ENCODE assay signal across 8 mouse cellular contexts in genomic region chr2:127182598-127183381, GRCm38 (mm10). TPM values are rescaled to one million over a fixed set of nuclear protein-coding genes. Genes with fewer than 3 reads are reported as not detected.
DNase-seq lines count a peak whose midpoint lies in the region; TF ChIP-seq lines count a peak whose summit lies in the region.

No protein-coding gene starts in this region.

- peak overlapping the region; percentile 78 for H3K27ac ChIP-seq in left cerebral cortex, adult 2 months
- peak overlapping the region; percentile 89 for H3K27ac ChIP-seq in macrophage

- intact Hi-C loops in left cerebral cortex, adult 2 months (cut with DNase I): loop anchor here (2.0 kb wide), 1 partner anchor 26 kb away; the partner anchor contains the start of genes 1810024B03Rik and Snrnp200

- peak overlapping the region; percentile 70 for H3K4me3 ChIP-seq in left cerebral cortex, adult 2 months
- H3K4me3 ChIP-seq in macrophage (ENCODE audit: inconsistent target): peak overlapping the region; percentile 50

- no peaks in the 10 kb centered on the region for H3K79me2 ChIP-seq in macrophage (ENCODE audit: inconsistent target)

- WGBS in macrophage (ENCODE audit: missing documents): 4% methylated on average over 17 of the region's 17 CpGs

- DNase-seq in adrenal gland, adult 18-20 months (ENCODE audit: low spot score in 2 of 2): peak; percentile 57
- DNase-seq in embryo, embryonic 10.5 days (ENCODE audit: low spot score): peak; percentile 93
- DNase-seq in gastrocnemius, postnatal 10 days: peak; percentile 54
- peak; percentile 44 for DNase-seq in hindlimb bud, embryonic 11.5 days (ENCODE audit: extremely low spot score, low read depth, low spot score)
- DNase-seq in left cerebral cortex, adult 2 months (ENCODE audit: extremely low spot score in 1 of 2, low spot score in 2 of 2): peak; percentile 65 to 82
- peak; percentile 91 for DNase-seq in right cerebral cortex, adult 18-20 months
- peak; percentile 47 for DNase-seq in urinary bladder, adult 2 months (ENCODE audit: low spot score)

- TF ChIP-seq CTCF in left cerebral cortex, adult 2 months (IDR thresholded peaks at IDR 0.05): no peak

- no peaks in the 10 kb centered on the region for H3K36me3 ChIP-seq in macrophage (ENCODE audit: inconsistent target)

RNA-seq across cellular contexts. Expression of gene 1810024B03Rik, which starts 25.3 kb away (rescaled TPM):
- 1 to 10 TPM in 1 of 2 experiments, under 1 TPM in 1; 0.96 to 1.5 TPM for total RNA-seq in adrenal gland, adult 18-20 months (2021)
- total RNA-seq in gastrocnemius, postnatal 10 days (2021): under 1 TPM; 0.52 to 0.93 TPM
- total RNA-seq in left cerebral cortex, adult 2 months (2021): under 1 TPM; 0.66 to 0.94 TPM
- 1 to 10 TPM in 20 of 26 experiments, under 1 TPM in 6; 0.56 to 8.6 (median 1.9) TPM for total RNA-seq in macrophage (2018; cell fraction: chromatin; rRNA removed)
- total RNA-seq in macrophage (2018; cell fraction: cytosol; rRNA removed): 1 to 10 TPM in 2 of 26 experiments, under 1 TPM in 24; 0.38 to 1.7 (median 0.74) TPM
- total RNA-seq in macrophage (2018; cell fraction: nucleus; rRNA removed): 1 to 10 TPM in 16 of 26 experiments, under 1 TPM in 9, not detected in 1; 0.24 to 7.9 (median 1.1) TPM
- 0.63 to 1.0 TPM (median 0.79 TPM) in 3 replicates for polyA plus RNA-seq in macrophage (2018)
- polyA plus RNA-seq in urinary bladder, adult 2 months (2012; rRNA removed): 3.3 and 3.5 TPM in 2 replicates

RNA-seq across cellular contexts. Expression of gene Snrnp200, which starts 25.4 kb away (rescaled TPM):
- total RNA-seq in adrenal gland, adult 18-20 months (2021): 10 to 100 TPM; 63.0 to 68.6 TPM
- 10 to 100 TPM; 44.2 to 47.0 TPM for total RNA-seq in gastrocnemius, postnatal 10 days (2021)
- total RNA-seq in left cerebral cortex, adult 2 months (2021): 10 to 100 TPM; 87.1 to 94.9 TPM
- 100 to 1,000 TPM in 15 of 26 experiments, 10 to 100 TPM in 11; 43.5 to 149 (median 102) TPM for total RNA-seq in macrophage (2018; cell fraction: chromatin; rRNA removed)
- total RNA-seq in macrophage (2018; cell fraction: cytosol; rRNA removed): 10 to 100 TPM; 34.9 to 66.8 (median 52.8) TPM
- 10 to 100 TPM; 42.4 to 93.0 (median 70.9) TPM for total RNA-seq in macrophage (2018; cell fraction: nucleus; rRNA removed)
- 44.6 to 52.3 TPM (median 48.2 TPM) in 3 replicates for polyA plus RNA-seq in macrophage (2018)
- polyA plus RNA-seq in urinary bladder, adult 2 months (2012; rRNA removed): 53.1 and 59.2 TPM in 2 replicates

RNA-seq across cellular contexts. Expression of gene Itpripl1, which starts 39.5 kb away (rescaled TPM):
- total RNA-seq in adrenal gland, adult 18-20 months (2021): 1 to 10 TPM; 4.7 to 5.8 TPM
- 1 to 10 TPM; 6.7 to 8.0 TPM for total RNA-seq in gastrocnemius, postnatal 10 days (2021)
- total RNA-seq in left cerebral cortex, adult 2 months (2021): 1 to 10 TPM; 2.6 to 2.9 TPM
- 10 to 100 TPM in 7 of 26 experiments, 1 to 10 TPM in 19; 1.6 to 17.5 (median 3.9) TPM for total RNA-seq in macrophage (2018; cell fraction: chromatin; rRNA removed)
- total RNA-seq in macrophage (2018; cell fraction: cytosol; rRNA removed): 10 to 100 TPM; 11.7 to 46.5 (median 30.8) TPM
- total RNA-seq in macrophage (2018; cell fraction: nucleus; rRNA removed): 10 to 100 TPM in 24 of 26 experiments, 1 to 10 TPM in 2; 6.6 to 47.2 (median 19.3) TPM
- polyA plus RNA-seq in macrophage (2018): 18.4 to 28.0 TPM (median 22.5 TPM) in 3 replicates
- 10.4 and 11.0 TPM in 2 replicates for polyA plus RNA-seq in urinary bladder, adult 2 months (2012; rRNA removed)

RNA-seq across cellular contexts. Expression of gene Ncaph, which starts 49.0 kb away (rescaled TPM):
- total RNA-seq in adrenal gland, adult 18-20 months (2021): 1 to 10 TPM; 1.3 to 1.9 TPM
- total RNA-seq in gastrocnemius, postnatal 10 days (2021): 10 to 100 TPM in 1 of 2 experiments, 1 to 10 TPM in 1; 9.0 to 12.5 TPM
- 1 to 10 TPM; 1.1 to 1.6 TPM for total RNA-seq in left cerebral cortex, adult 2 months (2021)
- total RNA-seq in macrophage (2018; cell fraction: chromatin; rRNA removed): 10 to 100 TPM in 10 of 26 experiments, 1 to 10 TPM in 13, under 1 TPM in 3; 0.61 to 25.6 (median 6.6) TPM
- 10 to 100 TPM in 15 of 26 experiments, 1 to 10 TPM in 11; 4.6 to 23.5 (median 10.4) TPM for total RNA-seq in macrophage (2018; cell fraction: cytosol; rRNA removed)
- 10 to 100 TPM in 7 of 26 experiments, 1 to 10 TPM in 19; 2.0 to 29.2 (median 5.3) TPM for total RNA-seq in macrophage (2018; cell fraction: nucleus; rRNA removed)
- 7.7 to 21.8 TPM (median 19.2 TPM) in 3 replicates for polyA plus RNA-seq in macrophage (2018)
- polyA plus RNA-seq in urinary bladder, adult 2 months (2012; rRNA removed): 2.6 and 3.2 TPM in 2 replicates

Comparison
In these comparisons a context has a peak if more than half of its experiments do, and no peak if none do; other contexts are left out.
1. Peak in every context shown above with its lines: DNase-seq, H3K4me3 ChIP-seq and H3K27ac ChIP-seq.